ENCODE assay signal across 8 mouse cellular contexts in the genomic region with DNA sequence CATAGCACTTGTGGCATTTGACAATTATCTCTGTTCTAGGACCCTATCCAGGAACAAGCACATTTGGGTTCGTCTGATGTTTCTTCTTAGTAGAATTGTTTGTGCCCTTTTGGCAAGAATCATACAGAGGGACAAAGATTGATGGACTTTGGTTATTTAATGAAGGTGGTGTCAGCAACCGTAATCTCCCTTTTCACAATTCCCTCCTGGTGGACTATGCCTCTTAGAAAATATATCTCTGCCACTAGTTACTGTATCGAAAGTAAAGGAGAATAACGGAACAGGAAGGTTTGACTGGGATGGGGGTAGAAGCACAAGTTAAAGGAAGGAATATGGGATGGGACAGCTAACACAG. TPM values are rescaled to one million over a fixed set of nuclear protein-coding genes. Genes with fewer than 3 reads are reported as not detected.
DNase-seq lines count a peak whose midpoint lies in the region; ATAC-seq and TF ChIP-seq lines count a peak whose summit lies in the region.

Gene Cd302, minus strand, starts transcription at position 22 of the 355 bp plus-strand sequence.

- no peaks in the 10 kb centered on the region for H3K27me3 ChIP-seq in heart, embryonic 14.5 days (ENCODE audit: control insufficient read depth, insufficient read depth, low read length)
- no peaks in the 10 kb centered on the region for H3K27me3 ChIP-seq in limb, embryonic 14.5 days (ENCODE audit: control insufficient read depth, insufficient read depth, low read length)
- no peaks in the 10 kb centered on the region for H3K27me3 ChIP-seq in stomach, embryonic 16.5 days (ENCODE audit: control insufficient read depth, insufficient read depth, low read length)

- H3K9ac ChIP-seq in heart, embryonic 14.5 days (ENCODE audit: low read length), result peak within 1 kb of the TSS; percentile 73
- peak within 1 kb of the TSS; percentile 74 for H3K9ac ChIP-seq in limb, embryonic 14.5 days (ENCODE audit: low read depth, low read length, severe bottlenecking)
- peak within 1 kb of the TSS; percentile 72 for H3K9ac ChIP-seq in stomach, embryonic 16.5 days (ENCODE audit: low read length)

- 21% methylated on average over 4 of the region's 4 CpGs for WGBS in bone marrow, adult 2 months
- WGBS in heart, embryonic 14.5 days, result 41% methylated on average over 4 of the region's 4 CpGs
- WGBS in limb, embryonic 14.5 days, result 58% methylated on average over 4 of the region's 4 CpGs
- 22% methylated on average over 4 of the region's 4 CpGs for WGBS in stomach, embryonic 16.5 days

- TF ChIP-seq POLR2A in bone marrow, adult 2 months (IDR thresholded peaks at IDR 0.05; ENCODE audit: borderline replicate concordance, control insufficient read depth, low read depth, low read length), result no peak
- TF ChIP-seq POLR2A in limb, embryonic 14.5 days (IDR thresholded peaks at IDR 0.05; ENCODE audit: borderline replicate concordance, extremely low read depth, insufficient read depth, insufficient read length), result no peak

- no peak for TF ChIP-seq CTCF in bone marrow, adult 2 months (IDR thresholded peaks at IDR 0.05; ENCODE audit: control insufficient read depth, insufficient read depth, low read length)

- DNase-seq in layer of hippocampus, adult 8-10 months (ENCODE audit: low spot score in 2 of 2), result no peak
- no peak for DNase-seq in layer of hippocampus, adult 11-12 months (ENCODE audit: low spot score)
- no peak for DNase-seq in limb, embryonic 14.5 days (ENCODE audit: low spot score)
- DNase-seq in thymus, postnatal 36 days, result no peak
- DNase-seq in right cerebral cortex, postnatal 10 days (ENCODE audit: low spot score in 2 of 2), result no peak

- H3K36me3 ChIP-seq in heart, embryonic 14.5 days (ENCODE audit: control insufficient read depth, insufficient read depth, low read length), result no peaks in the 10 kb centered on the region
- no peaks in the 10 kb centered on the region for H3K36me3 ChIP-seq in limb, embryonic 14.5 days (ENCODE audit: control insufficient read depth, insufficient read depth, low read length)
- no peaks in the 10 kb centered on the region for H3K36me3 ChIP-seq in stomach, embryonic 16.5 days (ENCODE audit: control insufficient read depth, insufficient read depth, low read length)

- peak within 1 kb of the TSS; percentile 63 for H3K4me3 ChIP-seq in bone marrow, adult 2 months (replicated peaks; ENCODE audit: control insufficient read depth, low read depth, low read length)
- peak within 1 kb of the TSS; percentile 50 to 52 for H3K4me3 ChIP-seq in heart, embryonic 14.5 days (ENCODE audit: control insufficient read depth in 1 of 2, insufficient read depth in 1 of 2, low read depth in 1 of 2, low read length in 2 of 2)
- peak within 1 kb of the TSS; percentile 50 for H3K4me3 ChIP-seq in limb, embryonic 14.5 days (replicated peaks; ENCODE audit: low read length)
- H3K4me3 ChIP-seq in stomach, embryonic 16.5 days (replicated peaks; ENCODE audit: low read length), result peak within 1 kb of the TSS; percentile 56

- H3K4me1 ChIP-seq in bone marrow, adult 2 months (ENCODE audit: control insufficient read depth, insufficient read depth, low read length), result peaks cover 1% of the 10 kb centered on the region
- H3K4me1 ChIP-seq in heart, embryonic 14.5 days (ENCODE audit: control insufficient read depth in 2 of 2, insufficient read depth in 2 of 2, low read length in 2 of 2), result peaks cover 3 to 10% of the 10 kb centered on the region in 2 experiments; a peak in 2 of 4 replicates
- H3K4me1 ChIP-seq in limb, embryonic 14.5 days (ENCODE audit: control insufficient read depth, insufficient read depth, low read length), result peaks cover 7% of the 10 kb centered on the region
- peaks cover 15% of the 10 kb centered on the region for H3K4me1 ChIP-seq in stomach, embryonic 16.5 days (ENCODE audit: control insufficient read depth, insufficient read depth, low read length)

- no peak for ATAC-seq in heart, embryonic 14.5 days (ENCODE audit: insufficient number of reproducible peaks, insufficient read depth, low FRiP score, low read depth)
- no peak for ATAC-seq in limb, embryonic 14.5 days (ENCODE audit: low FRiP score, low read depth)
- no peak for ATAC-seq in stomach, embryonic 16.5 days (ENCODE audit: insufficient read depth, low FRiP score)

- no peaks in the 10 kb centered on the region for H3K9me3 ChIP-seq in heart, embryonic 14.5 days (ENCODE audit: control insufficient read depth, low read length)
- H3K9me3 ChIP-seq in limb, embryonic 14.5 days (ENCODE audit: control insufficient read depth, low read length), result no peaks in the 10 kb centered on the region
- no peaks in the 10 kb centered on the region for H3K9me3 ChIP-seq in stomach, embryonic 16.5 days (replicated peaks; ENCODE audit: control insufficient read depth, low read length)

- peak within 1 kb of the TSS; percentile 84 for H3K27ac ChIP-seq in bone marrow, adult 2 months (ENCODE audit: control insufficient read depth, insufficient read depth, low read depth, low read length, poor library complexity)
- no peak within 1 kb of the TSS for H3K27ac ChIP-seq in heart, embryonic 14.5 days (replicated peaks in 1 of 2; ENCODE audit: control insufficient read depth in 1 of 2, insufficient read depth in 1 of 2, low read depth in 2 of 2, low read length in 2 of 2)
- no peak within 1 kb of the TSS for H3K27ac ChIP-seq in limb, embryonic 14.5 days (replicated peaks; ENCODE audit: low read depth, low read length)
- H3K27ac ChIP-seq in stomach, embryonic 16.5 days (ENCODE audit: low read length), result peak within 1 kb of the TSS; percentile 46

- peak within 1 kb of the TSS; percentile 93 for H3K4me2 ChIP-seq in heart, embryonic 14.5 days (ENCODE audit: low read length)
- peak within 1 kb of the TSS; percentile 95 for H3K4me2 ChIP-seq in limb, embryonic 14.5 days (replicated peaks; ENCODE audit: low read depth, low read length, severe bottlenecking)
- peak within 1 kb of the TSS; percentile 96 for H3K4me2 ChIP-seq in stomach, embryonic 16.5 days (ENCODE audit: low read depth, low read length)

RNA-seq across cellular contexts. Expression of gene Cd302, which starts in this region (rescaled TPM):
- total RNA-seq in layer of hippocampus, adult 8-10 months (2022), result 10 to 100 TPM; 13.8 to 21.4 (median 19.2) TPM
- 3.6 and 8.1 TPM in 2 replicates for polyA plus RNA-seq in bone marrow, adult 2 months (2011; ENCODE audit: insufficient read depth, insufficient read length, low replicate concordance, missing spikeins)
- polyA plus RNA-seq in heart, embryonic 14.5 days (2014; fragmentation: Nextera tagmentation; extraction: Ambion mirVana), result 20.3 and 25.5 TPM in 2 replicates
- 17.7 and 23.5 TPM in 2 replicates for polyA plus RNA-seq in limb, embryonic 14.5 days (2012; rRNA removed)
- polyA plus RNA-seq in limb, embryonic 14.5 days (2014; fragmentation: Nextera tagmentation; extraction: Ambion mirVana), result 42.4 and 45.4 TPM in 2 replicates
- polyA plus RNA-seq in stomach, embryonic 16.5 days (2015; fragmentation: Nextera tagmentation; extraction: Ambion mirVana), result 35.9 and 39.5 TPM in 2 replicates

Comparison
In these comparisons a context has a peak if more than half of its experiments do, and no peak if none do; other contexts are left out.
1. H3K27ac ChIP-seq: peak in bone marrow, adult 2 months (single experiment) and stomach, embryonic 16.5 days (single experiment); none in heart, embryonic 14.5 days (0 of 2) and limb, embryonic 14.5 days (single experiment).
2. Peak in every context shown above with its lines, with median percentiles within 50 percentile points of each other: H3K4me3 ChIP-seq, H3K4me2 ChIP-seq and H3K9ac ChIP-seq.